Mouse (Mus musculus): ENCODE results near the gene Ralgps2. TPM values are rescaled to one million over a fixed set of nuclear protein-coding genes. Genes with fewer than 3 reads are reported as not detected.

Ralgps2 gene
- total RNA-seq, 2 experiments from 2014 or later, result 70.9 to 80.5 TPM

DNA sequence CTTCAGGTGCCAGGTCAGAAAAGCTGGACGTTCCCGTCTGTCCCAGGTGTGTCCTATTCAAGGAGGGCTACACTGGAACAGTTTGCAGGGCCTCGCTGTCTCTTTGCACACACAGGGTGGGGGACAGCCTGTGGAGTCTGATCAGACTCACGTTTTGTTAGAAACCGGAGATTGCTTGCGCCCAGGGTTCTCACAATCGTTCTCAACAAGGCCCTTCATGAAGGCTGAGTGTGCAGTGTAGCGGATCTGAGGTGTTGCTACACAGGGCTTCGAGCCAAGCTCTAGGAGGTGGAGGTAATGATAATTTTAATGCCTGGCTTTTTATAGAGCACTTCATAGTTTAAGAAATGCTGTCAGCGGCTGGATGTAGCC is 178.0 kb downstream of the Ralgps2 start:
- no peak overlapping the region for H3K4me3 ChIP-seq
- no peak for DNase-seq (ENCODE audit: low spot score in 2 of 2)
- TF ChIP-seq CTCF (conservative IDR thresholded peaks at IDR 0.05), result no peak
- no peak overlapping the region for H3K27ac ChIP-seq

DNA sequence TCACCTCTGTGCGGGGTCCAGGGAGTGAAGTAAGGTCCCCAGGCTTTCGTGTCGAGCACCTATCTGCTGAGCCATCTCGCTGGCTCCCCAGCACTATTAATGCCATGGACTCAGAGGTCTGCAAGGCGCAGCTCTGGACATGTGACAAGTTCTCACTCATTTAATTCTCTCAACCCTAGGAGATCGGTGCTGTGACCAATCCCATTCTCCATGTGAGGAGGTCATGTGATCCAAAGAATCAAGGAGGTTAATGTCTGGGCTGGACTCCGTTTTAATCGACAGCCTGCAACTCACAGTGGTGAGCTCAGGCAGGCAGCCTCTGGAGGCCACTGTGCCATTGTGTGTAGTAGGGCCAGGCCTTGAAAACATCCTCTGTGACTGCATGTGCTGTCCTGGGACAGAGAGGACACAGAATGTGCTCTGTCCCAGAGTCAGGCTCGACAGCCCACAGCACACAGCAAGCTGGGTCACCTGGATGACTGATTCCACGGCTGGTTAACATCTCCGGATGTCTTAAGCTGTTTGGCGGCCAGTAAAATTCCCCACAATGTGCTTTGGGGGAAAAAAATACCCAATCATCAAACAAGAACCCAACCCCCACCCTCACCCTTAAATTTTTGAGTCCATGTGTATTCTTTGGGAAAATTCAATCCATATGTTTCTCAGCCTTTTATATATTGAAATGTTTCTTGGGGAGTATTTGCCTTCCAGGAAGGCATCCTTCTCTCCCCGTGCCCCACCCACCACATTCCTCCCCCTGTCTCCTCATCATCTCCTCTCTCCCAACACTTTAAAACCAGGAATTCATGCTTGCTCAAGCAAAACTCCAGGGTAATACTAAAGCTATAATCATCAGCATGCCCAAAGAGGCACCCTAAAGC is 178.6 kb downstream of the Ralgps2 start:
- Histone ChIP-seq H3K4me3 (no peak overlapping the region), H3K27ac (no peak overlapping the region)
- TF ChIP-seq CTCF (conservative IDR thresholded peaks at IDR 0.05), result no peak
- no peak for DNase-seq (ENCODE audit: low spot score in 2 of 2)

DNA sequence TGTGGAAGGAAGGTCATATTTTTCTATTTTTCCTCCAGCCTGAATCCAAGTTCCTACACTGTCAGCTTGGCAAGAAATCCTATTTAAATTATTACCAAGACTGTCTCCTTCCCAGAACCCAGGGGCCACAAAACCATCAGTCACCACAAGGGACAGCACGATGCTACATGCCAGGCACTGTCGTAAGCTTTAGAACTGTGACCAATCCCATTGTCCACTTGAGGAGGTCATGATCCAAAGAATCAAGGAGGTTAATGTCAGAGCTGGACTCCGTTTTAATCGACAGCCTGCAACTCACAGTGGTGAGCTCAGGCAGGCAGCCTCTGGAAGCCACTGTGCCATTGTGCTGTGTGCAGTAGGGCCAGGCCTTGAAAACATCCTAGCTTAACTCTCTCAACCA is 181.1 kb downstream of the Ralgps2 start:
- DNase-seq (ENCODE audit: low spot score in 2 of 2), result no peak
- Histone ChIP-seq H3K4me3 (no peak overlapping the region), H3K27ac (no peak overlapping the region)
- no peak for TF ChIP-seq CTCF (conservative IDR thresholded peaks at IDR 0.05)

DNA sequence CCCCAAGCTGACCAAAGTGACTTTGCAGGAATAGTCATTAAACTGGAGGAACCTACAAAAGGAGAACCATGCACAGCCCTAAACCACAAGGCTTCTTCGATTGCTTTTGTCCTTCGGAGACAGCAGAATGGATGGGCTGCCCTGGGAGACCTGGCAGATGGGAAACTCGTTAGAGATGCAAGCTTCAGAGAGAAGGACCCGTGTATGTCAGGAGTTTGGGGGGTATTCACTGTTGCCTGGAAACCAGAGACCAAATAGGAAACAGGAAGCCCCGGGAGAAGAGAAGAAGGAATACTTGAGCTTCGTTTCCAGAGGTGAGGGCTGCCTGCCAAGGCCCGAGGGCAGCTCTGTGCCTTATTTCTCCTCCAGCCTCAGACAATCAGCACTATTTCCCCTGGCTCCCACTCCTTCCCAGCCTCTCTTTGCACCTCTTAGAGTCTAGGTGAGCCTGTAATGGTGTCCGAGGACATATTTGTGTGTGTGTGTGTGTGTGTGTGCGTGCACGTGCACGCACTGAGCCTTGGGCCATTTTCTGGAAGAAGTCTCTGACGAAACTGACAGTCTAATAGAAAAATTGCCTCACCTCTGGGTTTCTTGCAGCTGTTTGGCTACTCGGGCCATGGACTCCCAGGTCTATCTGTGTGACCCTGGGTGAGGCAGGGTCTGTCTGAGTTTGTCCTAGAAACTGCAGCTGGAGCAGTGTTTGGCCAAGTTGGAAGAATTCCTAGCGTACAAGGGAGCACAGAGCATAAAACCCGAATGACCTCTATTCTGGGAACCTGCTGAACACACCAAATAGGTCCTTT is 184.6 kb downstream of the Ralgps2 start:
- no peak for DNase-seq (ENCODE audit: low spot score in 2 of 2)
- H3K4me3 ChIP-seq, result no peak overlapping the region
- no peak for TF ChIP-seq CTCF (conservative IDR thresholded peaks at IDR 0.05)
- H3K27ac ChIP-seq, result no peak overlapping the region

Other genes with a start within 250 kb of the Ralgps2 start
- gene Fam20b, start 220.5 kb downstream of the Ralgps2 start, total RNA-seq (2021), result 10 to 100 TPM; 75.4 to 78.3 TPM
- under 1 TPM; 0.79 to 0.92 TPM for gene Angptl1, start 101.1 kb downstream of the Ralgps2 start, total RNA-seq (2021)
- not detected for gene Tex35, start 169.1 kb upstream of the Ralgps2 start, total RNA-seq (2021)

Measured in layer of hippocampus, adult 2 months (tissue).